Mouse (Mus musculus) lung, adult 2 months (tissue): ENCODE measurements around the gene Dctpp1.

Experiments used
- CTCF ChIP-seq: fragments of 200-500 bp; IDR thresholded peaks from 2 replicates; pipeline ENCODE4 v1.5.1; 2011; ENCODE audit warnings: mild to moderate bottlenecking, low read length, control low read depth; ENCODE audit not compliant: insufficient read depth
- POLR2A ChIP-seq: fragments of 200-500 bp; IDR thresholded peaks from 2 replicates; pipeline ENCODE4 v1.6.1; 2011; ENCODE audit warnings: low read depth, mild to moderate bottlenecking, control low read depth, low read length, borderline replicate concordance; ENCODE audit errors: extremely low read depth

GRCm38 (mm10) chr7:127270256-127270655, 9.7 kb upstream of the Dctpp1 start:
- TF ChIP-seq CTCF (no peak), POLR2A (no peak)
